Mouse (Mus musculus) midbrain, embryonic 16.5 days (tissue): Measurements from ENCODE around the gene Kctd15. TPM values are rescaled to one million over a fixed set of nuclear protein-coding genes. Genes with fewer than 3 reads are reported as not detected.

Experiments
- ATAC-seq: fragments of 200-750 bp; cut with Nextera tagmentation; 2 replicates; pipeline ENCODE4 v1.8.0; 2017; ENCODE audit warnings: moderate TSS enrichment
- H3K27ac ChIP-seq: fragments of 300-500 bp; sonication (generic); 2 replicates; pipeline ENCODE4 v1.5.1; 2014; ENCODE audit warnings: mild to moderate bottlenecking, low read length, mixed read lengths
- H3K27me3 ChIP-seq: fragments of 300-500 bp; sonication (generic); 2 replicates; pipeline ENCODE4 v1.6.1; 2014; ENCODE audit warnings: low read depth, low read length, mixed read lengths; ENCODE audit not compliant: control insufficient read depth, insufficient read depth
- H3K36me3 ChIP-seq: fragments of 300-500 bp; sonication (generic); 2 replicates; pipeline ENCODE4 v1.6.1; 2014; ENCODE audit warnings: mild to moderate bottlenecking, low read length, moderate library complexity, mixed read lengths; ENCODE audit not compliant: control insufficient read depth, insufficient read depth
- H3K4me1 ChIP-seq: fragments of 300-500 bp; sonication (generic); 2 replicates; pipeline ENCODE4 v1.6.1; 2014; ENCODE audit warnings: mild to moderate bottlenecking, low read length, mixed read lengths; ENCODE audit not compliant: control insufficient read depth, insufficient read depth
- H3K4me2 ChIP-seq: fragments of 300-500 bp; sonication (generic); 2 replicates; pipeline ENCODE4 v1.6.1; 2014; ENCODE audit warnings: mild to moderate bottlenecking, low read length, mixed read lengths
- H3K4me3 ChIP-seq: fragments of 300-500 bp; sonication (generic); 2 replicates; pipeline ENCODE4 v1.5.1; 2014; ENCODE audit warnings: low read depth, mild to moderate bottlenecking, low read length, moderate library complexity, mixed read lengths
- H3K9ac ChIP-seq: fragments of 300-500 bp; sonication (generic); 2 replicates; pipeline ENCODE4 v1.6.1; 2014; ENCODE audit warnings: low read depth, low read length, mixed read lengths
- H3K9me3 ChIP-seq: fragments of 300-500 bp; sonication (generic); replicated peaks from 2 replicates; pipeline ENCODE4 v1.6.1; 2014; ENCODE audit warnings: mild to moderate bottlenecking, low read length, mixed read lengths; ENCODE audit not compliant: control insufficient read depth, poor library complexity, severe bottlenecking
- WGBS: fragments of 180-500 bp; shearing (Covaris S2); extraction: QIAGEN DNeasy Blood & Tissue Kit; methylation state at CpG from one replicate; pipeline ENCODE4 v1.1.7; 2014; 5-methylcytosine and 5-hydroxymethylcytosine counted together
- polyA plus RNA-seq: library from polyadenylated mRNA; unstranded; fragments of >200 nt; fragmentation: Nextera tagmentation; extraction: Ambion mirVana; gene quantifications from 2 replicates; pipeline ENCODE4 v1.2.1, GENCODE M21; 2015

Gene Kctd15
- polyA plus RNA-seq, 1 experiment from 2014 or later = 26.5 TPM

DNA sequence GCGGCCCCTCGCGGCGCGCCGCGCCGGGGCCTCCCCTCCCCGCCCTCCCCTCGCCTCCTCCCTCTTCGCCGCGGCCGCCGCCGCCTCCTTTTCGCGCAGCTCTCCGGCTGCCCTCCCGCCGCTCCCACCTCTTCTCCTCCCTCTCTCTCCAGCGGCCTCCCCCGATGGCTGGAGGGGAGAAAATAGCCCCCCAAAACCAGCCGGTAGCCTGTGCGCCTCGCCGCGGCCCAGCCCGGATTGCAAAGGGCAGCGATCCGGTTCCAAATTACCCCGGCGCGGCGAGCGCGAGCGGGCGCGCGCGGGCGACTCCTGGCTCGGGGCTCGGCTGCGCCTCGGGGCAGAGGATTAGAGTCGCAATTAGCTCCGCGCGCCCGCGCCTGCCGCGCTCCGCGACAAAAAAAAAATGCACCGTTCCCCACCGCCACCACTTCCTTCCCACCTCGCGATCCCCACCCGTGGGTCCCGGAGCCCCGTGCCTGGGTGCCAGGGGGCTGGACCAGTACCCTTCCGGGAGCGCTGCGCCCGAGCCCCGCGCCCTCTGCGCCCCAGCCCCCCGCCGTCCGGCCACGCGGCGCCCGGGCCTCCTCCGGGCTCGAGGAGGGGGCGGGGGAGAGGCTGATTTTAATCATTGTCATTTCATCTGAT is 2.0 kb downstream of the Kctd15 start:
- H3K27ac ChIP-seq = peak overlapping the region; percentile 99
- H3K4me1 ChIP-seq = peaks cover 21% of the 10 kb centered on the region
- H3K4me3 ChIP-seq = peak overlapping the region; percentile 71
- peak overlapping the region; percentile 99 for H3K9ac ChIP-seq
- H3K9me3 ChIP-seq = no peaks in the 10 kb centered on the region
- 0 out of 2 replicates have a peak, but pooled peaks cover under 1% of the 10 kb centered on the region for H3K36me3 ChIP-seq
- peak; percentile 52 for ATAC-seq
- WGBS = under 1% methylated on average over 58 of the region's 81 CpGs
- no peaks in the 10 kb centered on the region for H3K27me3 ChIP-seq
- H3K4me2 ChIP-seq = peak overlapping the region; percentile 98

DNA sequence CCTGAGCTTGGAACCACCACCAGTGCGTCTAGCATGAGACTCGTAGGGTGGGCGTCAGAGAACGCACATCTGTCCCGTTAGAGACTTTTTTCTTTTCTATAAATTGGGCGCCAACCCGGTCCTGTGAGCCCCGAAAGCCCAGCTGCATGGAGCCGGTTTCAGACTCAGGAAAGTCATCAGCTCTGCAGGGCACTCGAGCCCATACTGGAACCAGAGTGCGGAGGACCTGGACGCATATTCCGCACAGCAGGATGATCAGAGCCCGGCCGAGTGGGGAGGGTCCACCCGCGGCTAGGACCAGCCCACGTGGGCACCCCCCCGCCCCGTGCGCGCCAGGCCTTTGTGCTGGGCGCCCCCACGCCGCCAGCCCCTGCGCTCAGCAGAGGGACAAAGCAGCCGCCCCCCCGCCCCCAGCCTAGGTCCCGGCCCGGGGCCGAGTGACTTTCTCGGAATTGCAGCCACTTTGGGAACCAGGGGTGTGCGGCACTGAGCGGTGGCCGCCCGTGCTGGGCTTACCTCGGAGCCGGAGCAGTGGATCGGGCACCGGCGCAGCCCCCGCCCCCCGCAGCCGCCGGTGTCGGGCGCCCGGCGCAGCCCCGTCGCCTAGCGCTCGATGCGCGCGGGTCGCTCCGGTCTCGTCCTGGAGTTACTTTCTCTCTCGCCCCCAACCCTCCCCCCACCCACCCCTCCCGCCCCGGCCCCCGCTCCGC is 2.6 kb downstream of the Kctd15 start:
- Histone ChIP-seq H3K4me2 (peak overlapping the region; percentile 98), H3K36me3 (0 out of 2 replicates have a peak, but pooled peaks cover 4% of the 10 kb centered on the region), H3K4me3 (peak overlapping the region; percentile 71), H3K4me1 (peaks cover 21% of the 10 kb centered on the region), H3K9me3 (no peaks in the 10 kb centered on the region), H3K27ac (peak overlapping the region; percentile 99), H3K9ac (peak overlapping the region; percentile 99), H3K27me3 (no peaks in the 10 kb centered on the region)
- WGBS = under 1% methylated on average over 45 of the region's 64 CpGs
- ATAC-seq = peak; percentile 49

DNA sequence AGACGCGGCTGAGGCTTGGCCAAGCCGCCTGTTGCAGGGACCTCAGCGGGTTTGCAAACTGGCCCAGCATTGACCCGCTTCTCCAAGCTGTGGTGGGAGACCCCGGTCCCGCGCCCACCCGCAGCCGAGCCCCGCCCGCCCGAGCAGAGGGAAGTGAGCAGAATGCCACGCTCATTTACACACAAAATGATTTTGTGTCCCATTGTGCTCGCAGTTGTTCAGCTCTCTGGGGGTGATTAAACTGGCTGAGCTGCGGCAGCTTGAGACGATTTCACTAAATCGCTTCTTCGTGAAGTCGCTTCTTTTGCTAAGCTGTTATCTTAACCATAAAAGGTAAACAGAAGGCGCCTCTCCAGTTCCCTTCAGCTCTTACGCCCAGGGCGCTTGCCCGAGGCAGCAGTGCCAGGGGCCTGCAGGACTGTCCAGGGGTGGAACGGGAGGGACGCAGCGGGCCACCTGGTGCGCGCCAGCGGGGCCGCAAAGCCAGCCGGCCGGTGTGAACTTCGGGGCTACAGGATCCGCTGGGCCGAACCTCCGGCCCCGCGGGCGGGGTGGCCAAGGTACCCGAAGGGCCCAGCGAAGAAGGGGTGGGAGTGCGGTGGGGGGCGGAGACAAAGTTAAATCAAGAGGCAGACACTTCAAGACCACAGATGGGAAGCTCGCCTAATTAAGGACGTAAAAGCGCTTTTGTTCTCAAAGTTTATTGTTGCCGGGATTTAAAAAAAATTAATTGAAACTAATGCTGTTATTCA is 3.6 kb downstream of the Kctd15 start:
- Histone ChIP-seq H3K27me3 (no peaks in the 10 kb centered on the region), H3K9ac (peak overlapping the region; percentile 99), H3K4me3 (peak overlapping the region; percentile 71), H3K27ac (peak overlapping the region; percentile 99), H3K4me1 (peaks cover 21% of the 10 kb centered on the region), H3K36me3 (peaks cover 10% of the 10 kb centered on the region), H3K9me3 (no peaks in the 10 kb centered on the region), H3K4me2 (peak overlapping the region; percentile 98)
- under 1% methylated on average over 48 of the region's 48 CpGs for WGBS
- ATAC-seq = no peak

DNA sequence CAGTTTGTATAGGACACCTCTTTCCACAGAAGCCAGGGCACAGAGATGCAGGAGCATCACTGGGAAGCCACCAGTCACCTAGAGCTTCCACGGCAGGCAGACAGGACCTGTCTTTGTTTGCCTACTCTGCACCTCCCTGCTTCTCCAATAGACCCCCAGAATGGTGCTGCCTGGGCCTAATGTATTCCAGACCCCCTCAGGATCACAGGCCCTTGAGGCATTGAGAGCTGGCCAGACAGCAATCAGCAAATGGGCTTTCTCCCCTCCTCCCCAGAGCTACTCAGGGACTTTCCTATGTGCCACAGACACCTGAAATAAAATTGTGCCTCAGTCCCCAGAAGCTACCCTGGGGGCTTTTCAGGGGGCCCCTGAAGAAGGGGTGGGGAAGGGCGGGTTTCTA is 5.2 kb downstream of the Kctd15 start:
- no peak for ATAC-seq
- H3K27me3 ChIP-seq = no peaks in the 10 kb centered on the region
- H3K36me3 ChIP-seq = peaks cover 17% of the 10 kb centered on the region
- peak overlapping the region; percentile 98 for H3K4me2 ChIP-seq
- peak overlapping the region; percentile 43; the same call in 1 of the 2 replicates for H3K27ac ChIP-seq
- H3K9ac ChIP-seq = peak overlapping the region; percentile 57
- H3K4me1 ChIP-seq = peaks cover 25% of the 10 kb centered on the region
- H3K9me3 ChIP-seq = no peaks in the 10 kb centered on the region
- peak overlapping the region; percentile 71 for H3K4me3 ChIP-seq
- 14% methylated on average over 2 of the region's 2 CpGs for WGBS

DNA sequence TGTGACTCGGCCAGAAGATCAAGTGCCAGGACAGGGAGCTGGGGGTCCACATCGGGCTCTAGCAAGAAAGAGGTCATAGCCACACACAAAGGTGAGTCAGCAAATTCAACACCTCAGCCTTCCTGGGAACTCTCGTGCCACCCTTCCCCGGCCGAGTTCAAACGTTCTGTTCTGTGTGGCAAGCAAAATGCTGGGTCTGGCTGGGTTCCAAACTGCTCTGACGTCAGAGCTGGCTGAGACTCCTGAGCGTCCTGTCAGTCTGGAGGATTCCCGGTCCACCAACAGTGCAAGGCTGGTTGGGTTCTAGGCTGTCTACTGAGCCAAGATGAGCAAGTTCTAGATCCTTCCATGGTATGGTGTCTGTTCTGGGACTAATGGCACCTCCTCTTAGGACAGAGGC is 9.5 kb downstream of the Kctd15 start:
- Histone ChIP-seq H3K27me3 (no peaks in the 10 kb centered on the region), H3K9ac (no peak overlapping the region), H3K27ac (no peak overlapping the region), H3K4me3 (no peak overlapping the region), H3K9me3 (no peaks in the 10 kb centered on the region), H3K36me3 (peaks cover 17% of the 10 kb centered on the region), H3K4me1 (peaks cover 26% of the 10 kb centered on the region), H3K4me2 (no peak overlapping the region)
- 70% methylated on average over 9 of the region's 9 CpGs for WGBS
- no peak for ATAC-seq

DNA sequence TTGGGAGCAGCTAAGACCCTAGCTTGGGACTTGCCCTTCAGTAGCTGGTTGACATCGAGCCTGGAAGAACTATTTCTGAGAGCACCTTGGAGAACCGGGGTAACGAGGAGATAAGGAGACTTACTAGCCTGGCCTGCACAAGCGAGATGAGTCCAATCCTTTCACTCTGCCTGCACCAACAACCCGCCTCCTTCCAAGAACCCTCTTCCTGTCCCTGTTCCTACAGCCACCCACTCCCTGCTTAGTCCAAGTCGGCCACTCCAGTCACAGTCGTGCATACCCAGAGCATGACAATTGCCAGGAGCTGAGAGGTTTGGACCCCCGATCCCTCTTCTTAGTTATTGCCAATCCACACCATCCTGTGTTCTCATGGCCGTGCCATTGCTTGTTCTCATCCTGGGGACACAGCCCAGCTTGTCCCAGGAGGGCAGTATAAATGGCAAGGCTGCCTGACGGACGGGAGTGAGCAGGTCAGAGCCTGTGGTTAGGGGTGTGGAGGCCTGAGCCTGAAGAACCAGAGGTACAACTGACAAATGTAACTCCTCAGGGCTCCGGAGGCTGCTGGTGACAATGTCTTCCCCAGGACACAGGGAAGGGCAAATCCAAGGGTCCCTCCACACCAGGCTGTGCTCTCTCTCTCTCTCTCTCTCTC is 10.3 kb downstream of the Kctd15 start:
- no peaks in the 10 kb centered on the region for H3K9me3 ChIP-seq
- no peaks in the 10 kb centered on the region for H3K27me3 ChIP-seq
- no peak overlapping the region for H3K4me3 ChIP-seq
- peaks cover 18% of the 10 kb centered on the region for H3K4me1 ChIP-seq
- no peak overlapping the region for H3K4me2 ChIP-seq
- WGBS = 90% methylated on average over 12 of the region's 12 CpGs
- H3K9ac ChIP-seq = no peak overlapping the region
- no peak for ATAC-seq
- no peak overlapping the region for H3K27ac ChIP-seq
- peaks cover 17% of the 10 kb centered on the region for H3K36me3 ChIP-seq

DNA sequence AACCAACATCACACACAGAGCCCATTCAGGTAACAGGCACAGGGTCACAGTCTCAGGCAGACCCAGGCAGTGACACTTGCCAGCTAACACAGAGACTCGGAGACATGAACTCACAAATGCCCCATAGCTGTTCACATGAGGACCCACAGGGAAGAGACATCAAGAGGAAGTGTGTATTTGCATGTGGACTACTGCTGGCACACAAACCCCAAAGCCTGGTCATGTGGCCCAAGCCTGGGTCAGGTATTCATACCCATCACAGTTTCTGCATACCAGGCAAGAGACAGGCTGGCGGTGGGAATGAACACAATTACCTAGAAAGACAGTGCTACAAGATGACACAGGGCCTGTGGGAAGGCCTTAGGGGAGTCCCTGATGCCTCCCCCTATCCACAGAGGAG is 10.9 kb downstream of the Kctd15 start:
- Histone ChIP-seq H3K4me1 (peaks cover 12% of the 10 kb centered on the region; the same call in 1 of the 2 replicates), H3K27ac (no peak overlapping the region), H3K4me2 (no peak overlapping the region), H3K27me3 (no peaks in the 10 kb centered on the region), H3K36me3 (peaks cover 21% of the 10 kb centered on the region), H3K9me3 (no peaks in the 10 kb centered on the region), H3K4me3 (no peak overlapping the region), H3K9ac (no peak overlapping the region)
- 93% methylated on average over 2 of the region's 2 CpGs for WGBS
- ATAC-seq = no peak

DNA sequence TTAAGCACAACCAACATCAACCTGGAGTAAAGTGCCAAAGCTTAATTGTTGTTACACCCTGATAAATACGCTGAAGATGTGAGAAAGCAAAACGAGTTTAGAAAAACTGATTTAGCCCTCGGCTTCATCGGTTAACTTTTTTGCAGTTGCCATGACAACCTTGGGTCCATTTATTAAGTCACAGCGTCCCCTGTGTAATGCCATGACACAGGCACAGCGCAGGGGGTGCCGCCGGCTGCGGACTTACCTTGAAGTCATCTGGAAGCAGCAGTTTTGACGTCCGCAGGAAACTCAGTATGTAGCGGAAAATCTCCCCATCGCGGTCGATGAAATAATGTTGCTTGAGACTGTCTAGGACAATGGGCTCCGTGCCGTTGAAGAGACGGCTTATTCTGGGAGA is 11.9 kb downstream of the Kctd15 start:
- H3K4me1 ChIP-seq = peaks cover 12% of the 10 kb centered on the region; the same call in 1 of the 2 replicates
- H3K27me3 ChIP-seq = no peaks in the 10 kb centered on the region
- no peak overlapping the region; the same call in 1 of the 2 replicates for H3K27ac ChIP-seq
- no peaks in the 10 kb centered on the region for H3K9me3 ChIP-seq
- WGBS = 65% methylated on average over 18 of the region's 18 CpGs
- no peak overlapping the region for H3K4me3 ChIP-seq
- H3K9ac ChIP-seq = no peak overlapping the region
- no peak for ATAC-seq
- peaks cover 29% of the 10 kb centered on the region for H3K36me3 ChIP-seq
- no peak overlapping the region for H3K4me2 ChIP-seq
